Mouse (Mus musculus): Measurements from ENCODE around the gene Dlgap4. TPM values are rescaled to one million over a fixed set of nuclear protein-coding genes. Genes with fewer than 3 reads are reported as not detected.

Gene Dlgap4
- polyA plus RNA-seq, 1 experiment: 63.5 TPM

GRCm38 (mm10) chr2:156665620-156666196 lies 52.2 kb downstream of the Dlgap4 start:
- TF ChIP-seq CTCF (IDR thresholded peaks at IDR 0.05; ENCODE audit: control insufficient read depth, insufficient read depth, low read length) (no peak), POLR2A (IDR thresholded peaks at IDR 0.05; ENCODE audit: borderline replicate concordance, control insufficient read depth, low read depth, low read length) (no peak)
- WGBS: 74% methylated on average over 13 of the region's 13 CpGs
- H3K4me3 ChIP-seq (replicated peaks; ENCODE audit: control insufficient read depth, low read depth, low read length): no peak overlapping the region

GRCm38 (mm10) chr2:156666231-156666630 lies 52.7 kb downstream of the Dlgap4 start:
- Histone ChIP-seq H3K27ac (ENCODE audit: control insufficient read depth, insufficient read depth, low read depth, low read length, poor library complexity) (no peak overlapping the region), H3K4me3 (replicated peaks; ENCODE audit: control insufficient read depth, low read depth, low read length) (no peak overlapping the region), H3K4me1 (ENCODE audit: control insufficient read depth, insufficient read depth, low read length) (no peaks in the 10 kb centered on the region)
- TF ChIP-seq POLR2A (IDR thresholded peaks at IDR 0.05; ENCODE audit: borderline replicate concordance, control insufficient read depth, low read depth, low read length) (no peak), CTCF (IDR thresholded peaks at IDR 0.05; ENCODE audit: control insufficient read depth, insufficient read depth, low read length) (no peak)
- 54% methylated on average over 12 of the region's 12 CpGs for WGBS

More at GRCm38 (mm10) chr2:156665620-156666196, 52.2 kb downstream of the Dlgap4 start:
- H3K4me1 ChIP-seq (ENCODE audit: control insufficient read depth, insufficient read depth, low read length): no peaks in the 10 kb centered on the region
- H3K27ac ChIP-seq (ENCODE audit: control insufficient read depth, insufficient read depth, low read depth, low read length, poor library complexity): no peak overlapping the region

GRCm38 (mm10) chr2:156667290-156667689 lies 53.8 kb downstream of the Dlgap4 start:
- H3K27ac ChIP-seq (ENCODE audit: control insufficient read depth, insufficient read depth, low read depth, low read length, poor library complexity): no peak overlapping the region
- TF ChIP-seq CTCF (IDR thresholded peaks at IDR 0.05; ENCODE audit: control insufficient read depth, insufficient read depth, low read length) (no peak), POLR2A (IDR thresholded peaks at IDR 0.05; ENCODE audit: borderline replicate concordance, control insufficient read depth, low read depth, low read length) (no peak)
- H3K4me3 ChIP-seq (replicated peaks; ENCODE audit: control insufficient read depth, low read depth, low read length): no peak overlapping the region
- no peaks in the 10 kb centered on the region for H3K4me1 ChIP-seq (ENCODE audit: control insufficient read depth, insufficient read depth, low read length)
- 77% methylated on average over 5 of the region's 5 CpGs for WGBS

- Histone ChIP-seq H3K4me1 (ENCODE audit: control insufficient read depth, insufficient read depth, low read length) (no peaks in the 10 kb centered on the region), H3K27ac (ENCODE audit: control insufficient read depth, insufficient read depth, low read depth, low read length, poor library complexity) (no peak overlapping the region), H3K4me3 (replicated peaks; ENCODE audit: control insufficient read depth, low read depth, low read length) (no peak overlapping the region)
- no peak for TF ChIP-seq POLR2A (IDR thresholded peaks at IDR 0.05; ENCODE audit: borderline replicate concordance, control insufficient read depth, low read depth, low read length)
- TF ChIP-seq CTCF (IDR thresholded peaks at IDR 0.05; ENCODE audit: control insufficient read depth, insufficient read depth, low read length): no peak
- 81% methylated on average over 6 of the region's 6 CpGs for WGBS
Measured at GRCm38 (mm10) chr2:156668625-156669024, 55.1 kb downstream of the Dlgap4 start.

GRCm38 (mm10) chr2:156673307-156673706 lies 59.8 kb downstream of the Dlgap4 start:
- Histone ChIP-seq H3K4me1 (ENCODE audit: control insufficient read depth, insufficient read depth, low read length) (no peaks in the 10 kb centered on the region), H3K27ac (ENCODE audit: control insufficient read depth, insufficient read depth, low read depth, low read length, poor library complexity) (no peak overlapping the region), H3K4me3 (replicated peaks; ENCODE audit: control insufficient read depth, low read depth, low read length) (no peak overlapping the region)
- 77% methylated on average over 10 of the region's 10 CpGs for WGBS
- TF ChIP-seq POLR2A (IDR thresholded peaks at IDR 0.05; ENCODE audit: borderline replicate concordance, control insufficient read depth, low read depth, low read length) (no peak), CTCF (IDR thresholded peaks at IDR 0.05; ENCODE audit: control insufficient read depth, insufficient read depth, low read length) (no peak)

- no peak overlapping the region for H3K27ac ChIP-seq (ENCODE audit: control insufficient read depth, insufficient read depth, low read depth, low read length, poor library complexity)
- H3K4me3 ChIP-seq (replicated peaks; ENCODE audit: control insufficient read depth, low read depth, low read length): no peak overlapping the region
- no peaks in the 10 kb centered on the region for H3K4me1 ChIP-seq (ENCODE audit: control insufficient read depth, insufficient read depth, low read length)
- WGBS: 73% methylated on average over 8 of the region's 8 CpGs
- no peak for TF ChIP-seq POLR2A (IDR thresholded peaks at IDR 0.05; ENCODE audit: borderline replicate concordance, control insufficient read depth, low read depth, low read length)
- no peak for TF ChIP-seq CTCF (IDR thresholded peaks at IDR 0.05; ENCODE audit: control insufficient read depth, insufficient read depth, low read length)
Measured at GRCm38 (mm10) chr2:156673881-156674669, 60.6 kb downstream of the Dlgap4 start.

- no peaks in the 10 kb centered on the region; the same call in 1 of the 2 replicates for H3K4me1 ChIP-seq (ENCODE audit: control insufficient read depth, insufficient read depth, low read length)
- no peak overlapping the region for H3K27ac ChIP-seq (ENCODE audit: control insufficient read depth, insufficient read depth, low read depth, low read length, poor library complexity)
- no peak overlapping the region for H3K4me3 ChIP-seq (replicated peaks; ENCODE audit: control insufficient read depth, low read depth, low read length)
- 14% methylated on average over 6 of the region's 6 CpGs for WGBS
- TF ChIP-seq POLR2A (IDR thresholded peaks at IDR 0.05; ENCODE audit: borderline replicate concordance, control insufficient read depth, low read depth, low read length) (no peak), CTCF (IDR thresholded peaks at IDR 0.05; ENCODE audit: control insufficient read depth, insufficient read depth, low read length) (no peak)
Measured at GRCm38 (mm10) chr2:156676885-156677284, 63.4 kb downstream of the Dlgap4 start.

GRCm38 (mm10) chr2:156678112-156678511 lies 64.6 kb downstream of the Dlgap4 start:
- Histone ChIP-seq H3K4me1 (ENCODE audit: control insufficient read depth, insufficient read depth, low read length) (no peaks in the 10 kb centered on the region; the same call in 1 of the 2 replicates), H3K4me3 (replicated peaks; ENCODE audit: control insufficient read depth, low read depth, low read length) (no peak overlapping the region), H3K27ac (ENCODE audit: control insufficient read depth, insufficient read depth, low read depth, low read length, poor library complexity) (no peak overlapping the region)
- no peak for TF ChIP-seq POLR2A (IDR thresholded peaks at IDR 0.05; ENCODE audit: borderline replicate concordance, control insufficient read depth, low read depth, low read length)
- TF ChIP-seq CTCF (IDR thresholded peaks at IDR 0.05; ENCODE audit: control insufficient read depth, insufficient read depth, low read length): no peak
- 65% methylated on average over 4 of the region's 4 CpGs for WGBS

Measured in bone marrow, adult 2 months (tissue).